8 mouse cellular contexts compared by ENCODE assay signal in the genomic region with DNA sequence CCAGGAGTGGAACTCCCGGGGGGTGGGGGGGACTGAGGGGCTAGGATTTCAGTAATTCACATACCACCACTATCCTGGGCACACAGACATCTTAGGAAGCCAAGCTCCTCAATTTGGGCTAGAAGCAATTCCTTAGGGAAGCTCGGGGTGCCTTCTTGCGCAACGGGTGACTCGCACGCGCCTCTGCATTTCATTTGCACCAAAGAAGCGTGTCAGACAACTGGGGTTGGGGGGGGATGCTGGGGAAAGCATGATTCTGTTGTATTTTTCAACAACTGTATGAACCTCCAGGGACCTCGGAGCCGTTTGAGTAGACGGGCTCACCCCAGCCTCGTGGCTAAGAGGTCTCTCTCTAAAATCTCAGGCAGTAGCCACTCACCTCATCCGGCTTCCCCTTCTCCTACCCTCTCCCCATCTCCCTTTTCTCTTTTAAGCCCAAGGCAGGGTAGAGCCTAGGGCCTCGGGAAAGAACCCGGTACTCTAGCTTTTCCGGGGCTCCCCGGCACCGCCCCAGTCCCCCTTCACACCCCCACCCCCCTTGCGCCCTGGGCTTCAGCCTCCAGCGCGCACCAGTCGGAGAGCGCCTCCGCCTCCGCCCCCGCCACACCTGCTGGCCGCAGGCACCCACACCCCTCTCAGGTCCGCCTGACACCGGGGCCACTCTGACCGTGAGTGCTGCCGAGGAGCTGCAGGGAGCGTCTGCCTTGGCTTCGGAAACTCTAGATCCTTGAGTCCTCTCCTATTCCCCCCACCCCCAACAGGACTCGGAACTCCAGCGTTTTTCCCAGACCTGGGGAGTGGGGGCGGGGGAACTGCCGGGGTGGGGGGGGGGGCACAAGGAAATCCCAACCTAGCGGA. TPM values are rescaled to one million over a fixed set of nuclear protein-coding genes. Genes with fewer than 3 reads are reported as not detected.
DNase-seq lines count a peak whose midpoint lies in the region; ATAC-seq lines count a peak whose summit lies in the region.

No protein-coding gene starts in this region.

- peak; percentile 29 to 36 for DNase-seq in left cerebral cortex, postnatal 36 days (ENCODE audit: low spot score in 2 of 2)
- no peak for DNase-seq in left cerebral cortex, adult 9 months (ENCODE audit: low spot score in 2 of 2)
- DNase-seq in embryonic facial prominence, embryonic 10.5 days (ENCODE audit: low spot score) = peak; percentile 43
- peak; percentile 37 for DNase-seq in retina, postnatal 1 day
- DNase-seq in adrenal gland, postnatal 25 days = no peak
- DNase-seq in gastrocnemius, postnatal 4 days (ENCODE audit: low spot score in 2 of 2) = no peak

- WGBS in embryonic facial prominence, embryonic 10.5 days = under 1% methylated on average over 38 of the region's 38 CpGs
- WGBS in intestine, embryonic 15.5 days = 2% methylated on average over 27 of the region's 38 CpGs

- no peak overlapping the region for H3K27ac ChIP-seq in embryonic facial prominence, embryonic 10.5 days (replicated peaks)
- no peak overlapping the region for H3K27ac ChIP-seq in intestine, embryonic 15.5 days

- no peak for ATAC-seq in intestine, embryonic 15.5 days
- no peak for ATAC-seq in monocyte, adult 5-6 weeks (replicated peaks; ENCODE audit: insufficient number of reproducible peaks, low FRiP score, low TSS enrichment, poor library complexity, severe bottlenecking)

- peak overlapping the region; percentile 99 for H3K4me2 ChIP-seq in intestine, embryonic 15.5 days (replicated peaks)

- H3K9me3 ChIP-seq in embryonic facial prominence, embryonic 10.5 days = no peaks in the 10 kb centered on the region
- H3K9me3 ChIP-seq in intestine, embryonic 15.5 days = no peaks in the 10 kb centered on the region

- no peaks in the 10 kb centered on the region for H3K36me3 ChIP-seq in embryonic facial prominence, embryonic 10.5 days (replicated peaks)
- H3K36me3 ChIP-seq in intestine, embryonic 15.5 days = no peaks in the 10 kb centered on the region

- H3K9ac ChIP-seq in intestine, embryonic 15.5 days = 0 out of 2 replicates have a peak overlapping the region, but pooled peaks have one; percentile 5

- peaks cover 32% of the 10 kb centered on the region for H3K4me1 ChIP-seq in embryonic facial prominence, embryonic 10.5 days
- peaks cover 25% of the 10 kb centered on the region for H3K4me1 ChIP-seq in intestine, embryonic 15.5 days (replicated peaks)

- peaks cover 81% of the 10 kb centered on the region for H3K27me3 ChIP-seq in embryonic facial prominence, embryonic 10.5 days (replicated peaks; ENCODE audit: low read depth, poor library complexity, severe bottlenecking)
- H3K27me3 ChIP-seq in intestine, embryonic 15.5 days (replicated peaks) = peaks cover 41% of the 10 kb centered on the region

- peak overlapping the region; percentile 66 for H3K4me3 ChIP-seq in embryonic facial prominence, embryonic 10.5 days
- H3K4me3 ChIP-seq in intestine, embryonic 15.5 days (replicated peaks) = peak overlapping the region; percentile 56

- intact Hi-C loops in left cerebral cortex, postnatal 36 days (cut with DNase I) = loop anchor here (2.0 kb wide), 1 partner anchor 477 kb away; no protein-coding TSS in a partner anchor

RNA-seq across cellular contexts. Expression of a gene that starts 1.5 kb away (rescaled TPM):
- 10 to 100 TPM; 24.5 to 26.3 TPM for total RNA-seq in left cerebral cortex, postnatal 36 days (2021)
- 0.36 and 1.2 TPM in 2 replicates for polyA plus RNA-seq in embryonic facial prominence, embryonic 10.5 days (2016; fragmentation: Nextera tagmentation; extraction: Ambion mirVana)
- 2.3 and 3.4 TPM in 2 replicates for polyA plus RNA-seq in intestine, embryonic 15.5 days (2015; fragmentation: Nextera tagmentation; extraction: Ambion mirVana)
- 0.57 and 1.2 TPM in 2 replicates for total RNA-seq in adrenal gland, postnatal 25 days (2021)
- total RNA-seq in gastrocnemius, postnatal 4 days (2021) = under 1 TPM in 1 of 2 experiments, not detected in 1; 0.81 TPM
- not detected in 3 replicates for total RNA-seq in monocyte, adult 5-6 weeks (2017)

Comparison
In these comparisons a context has a peak if more than half of its experiments do, and no peak if none do; other contexts are left out.
1. DNase-seq: peak in left cerebral cortex, postnatal 36 days (2 of 2), embryonic facial prominence, embryonic 10.5 days (single experiment) and retina, postnatal 1 day (single experiment); none in left cerebral cortex, adult 9 months (0 of 2), adrenal gland, postnatal 25 days (single experiment) and gastrocnemius, postnatal 4 days (0 of 2).
2. RNA of a gene that starts 1.5 kb away (total RNA-seq): 24.5 to 26.3 TPM in left cerebral cortex, postnatal 36 days; 0.57 to 1.2 TPM in adrenal gland, postnatal 25 days, 0.81 TPM in gastrocnemius, postnatal 4 days and not detected in monocyte, adult 5-6 weeks; every median in the first group is over 10 times any median in the second.